Mouse (Mus musculus) embryonic facial prominence, embryonic 12.5 days (tissue): ENCODE data around the gene 7530416G11Rik. TPM values are rescaled to one million over a fixed set of nuclear protein-coding genes. Genes with fewer than 3 reads are reported as not detected.
A peak's percentile ranks its signal among the peaks of the same experiment; 100 is the strongest.

Source experiments
- ATAC-seq: fragments of 200-750 bp; cut with Nextera tagmentation; 2 replicates; pipeline ENCODE4 v1.8.0; 2017; ENCODE audit not compliant: insufficient number of reproducible peaks, insufficient read depth, low FRiP score, low TSS enrichment
- H3K27ac ChIP-seq: fragments of 300-500 bp; sonication (generic); 2 replicates; pipeline ENCODE4 v1.5.1; 2016; ENCODE audit warnings: mild to moderate bottlenecking
- H3K27me3 ChIP-seq: fragments of 300-500 bp; sonication (generic); 2 replicates; pipeline ENCODE4 v1.6.1; 2016; ENCODE audit warnings: mild to moderate bottlenecking, moderate library complexity
- H3K36me3 ChIP-seq: fragments of 300-500 bp; sonication (generic); 2 replicates; pipeline ENCODE4 v1.6.1; 2016; ENCODE audit warnings: mild to moderate bottlenecking
- H3K4me1 ChIP-seq: fragments of 300-500 bp; sonication (generic); 2 replicates; pipeline ENCODE4 v1.6.1; 2016
- H3K4me2 ChIP-seq: fragments of 300-500 bp; sonication (generic); replicated peaks from 2 replicates; pipeline ENCODE4 v1.6.1; 2016; ENCODE audit warnings: mild to moderate bottlenecking, moderate library complexity
- H3K4me3 ChIP-seq: fragments of 300-500 bp; sonication (generic); 2 replicates; pipeline ENCODE4 v1.5.1; 2016; ENCODE audit warnings: mild to moderate bottlenecking
- H3K9ac ChIP-seq: fragments of 300-500 bp; sonication (generic); 2 replicates; pipeline ENCODE4 v1.6.1; 2016; ENCODE audit warnings: mild to moderate bottlenecking, moderate library complexity
- H3K9me3 ChIP-seq: fragments of 300-500 bp; sonication (generic); 2 replicates; pipeline ENCODE4 v1.6.1; 2016; ENCODE audit warnings: mild to moderate bottlenecking, moderate library complexity
- WGBS: fragments of 180-500 bp; shearing (Covaris S2); methylation state at CpG from one replicate; pipeline ENCODE4 v1.1.7; 2016; 5-methylcytosine and 5-hydroxymethylcytosine counted together
- polyA plus RNA-seq: library from polyadenylated mRNA; unstranded; fragments of >200 nt; fragmentation: Nextera tagmentation; extraction: Ambion mirVana; gene quantifications from 2 replicates; pipeline ENCODE4 v1.2.1, GENCODE M21; 2016

Gene 7530416G11Rik
- polyA plus RNA-seq, 1 experiment from 2014 or later: not detected

- no peaks in the 10 kb centered on the region for H3K9me3 ChIP-seq
- peaks cover 18% of the 10 kb centered on the region for H3K27me3 ChIP-seq
- ATAC-seq: 0 out of 2 replicates have a peak, but pooled peaks have one; percentile 44
- H3K9ac ChIP-seq: no peak overlapping the region
- no peak overlapping the region for H3K4me2 ChIP-seq
- 51% methylated on average over 4 of the region's 4 CpGs for WGBS
- H3K36me3 ChIP-seq: no peaks in the 10 kb centered on the region
- H3K4me1 ChIP-seq: peaks cover 14% of the 10 kb centered on the region
- H3K27ac ChIP-seq: no peak overlapping the region
- no peak overlapping the region for H3K4me3 ChIP-seq
Measured at GRCm38 (mm10) chr15:85519438-85519837, 16.4 kb upstream of the 7530416G11Rik start.

GRCm38 (mm10) chr15:85507370-85508014 lies 4.5 kb upstream of the 7530416G11Rik start:
- whole genome bisulfite sequencing: 75% methylated on average over 32 of the region's 32 CpGs
- Histone ChIP-seq H3K9me3 (no peaks in the 10 kb centered on the region), H3K27ac (no peak overlapping the region), H3K9ac (no peak overlapping the region), H3K36me3 (no peaks in the 10 kb centered on the region), H3K4me3 (no peak overlapping the region), H3K27me3 (no peaks in the 10 kb centered on the region), H3K4me2 (no peak overlapping the region), H3K4me1 (peaks cover 9% of the 10 kb centered on the region; the same call in 1 of the 2 replicates)
- no peak for ATAC-seq

GRCm38 (mm10) chr15:85506680-85507079 lies 3.7 kb upstream of the 7530416G11Rik start:
- H3K27ac ChIP-seq: no peak overlapping the region
- H3K9me3 ChIP-seq: no peaks in the 10 kb centered on the region
- H3K4me2 ChIP-seq: no peak overlapping the region
- no peaks in the 10 kb centered on the region for H3K36me3 ChIP-seq
- ATAC-seq: no peak
- no peak overlapping the region for H3K4me3 ChIP-seq
- H3K27me3 ChIP-seq: no peaks in the 10 kb centered on the region
- 42% methylated on average over 1 of the region's 1 CpGs for WGBS
- H3K4me1 ChIP-seq: peaks cover 9% of the 10 kb centered on the region; the same call in 1 of the 2 replicates
- no peak overlapping the region for H3K9ac ChIP-seq

GRCm38 (mm10) chr15:85505118-85505925 lies 2.3 kb upstream of the 7530416G11Rik start:
- ATAC-seq: no peak
- no peak overlapping the region for H3K4me3 ChIP-seq
- no peaks in the 10 kb centered on the region for H3K36me3 ChIP-seq
- no peaks in the 10 kb centered on the region for H3K9me3 ChIP-seq
- H3K4me1 ChIP-seq: peaks cover 9% of the 10 kb centered on the region; the same call in 1 of the 2 replicates
- no peak overlapping the region for H3K4me2 ChIP-seq
- no peak overlapping the region for H3K27ac ChIP-seq
- WGBS: 52% methylated on average over 14 of the region's 14 CpGs
- H3K27me3 ChIP-seq: no peaks in the 10 kb centered on the region
- no peak overlapping the region for H3K9ac ChIP-seq

- peaks cover 4% of the 10 kb centered on the region; the same call in 1 of the 2 replicates for H3K4me1 ChIP-seq
- no peaks in the 10 kb centered on the region for H3K9me3 ChIP-seq
- no peaks in the 10 kb centered on the region for H3K27me3 ChIP-seq
- no peak overlapping the region for H3K4me2 ChIP-seq
- H3K36me3 ChIP-seq: no peaks in the 10 kb centered on the region
- no peak overlapping the region for H3K9ac ChIP-seq
- no peak overlapping the region for H3K27ac ChIP-seq
- 84% methylated on average over 10 of the region's 10 CpGs for WGBS
- ATAC-seq: no peak
- no peak overlapping the region for H3K4me3 ChIP-seq
Measured at GRCm38 (mm10) chr15:85500267-85500666, 2.8 kb downstream of the 7530416G11Rik start.

GRCm38 (mm10) chr15:85497981-85498475 lies 5.0 kb downstream of the 7530416G11Rik start:
- Histone ChIP-seq H3K27me3 (peaks cover 4% of the 10 kb centered on the region; the same call in 1 of the 2 replicates), H3K4me2 (no peak overlapping the region), H3K36me3 (no peaks in the 10 kb centered on the region), H3K9me3 (no peaks in the 10 kb centered on the region), H3K4me3 (no peak overlapping the region), H3K4me1 (peaks cover 13% of the 10 kb centered on the region; the same call in 1 of the 2 replicates), H3K27ac (no peak overlapping the region), H3K9ac (no peak overlapping the region)
- peak; percentile 54; the same call in 1 of the 2 replicates for ATAC-seq
- 46% methylated on average over 10 of the region's 10 CpGs for WGBS

GRCm38 (mm10) chr15:85497548-85497947 lies 5.5 kb downstream of the 7530416G11Rik start:
- Histone ChIP-seq H3K4me3 (no peak overlapping the region), H3K9ac (no peak overlapping the region), H3K36me3 (no peaks in the 10 kb centered on the region), H3K27me3 (peaks cover 4% of the 10 kb centered on the region; the same call in 1 of the 2 replicates), H3K4me2 (no peak overlapping the region), H3K9me3 (no peaks in the 10 kb centered on the region), H3K27ac (no peak overlapping the region), H3K4me1 (peaks cover 13% of the 10 kb centered on the region; the same call in 1 of the 2 replicates)
- 84% methylated on average over 4 of the region's 4 CpGs for WGBS
- no peak for ATAC-seq

GRCm38 (mm10) chr15:85494163-85494621 lies 8.8 kb downstream of the 7530416G11Rik start:
- no peaks in the 10 kb centered on the region for H3K36me3 ChIP-seq
- no peak overlapping the region for H3K9ac ChIP-seq
- no peak overlapping the region for H3K4me3 ChIP-seq
- H3K4me2 ChIP-seq: no peak overlapping the region
- ATAC-seq: no peak
- H3K4me1 ChIP-seq: peaks cover 13% of the 10 kb centered on the region; the same call in 1 of the 2 replicates
- H3K27ac ChIP-seq: no peak overlapping the region
- no peaks in the 10 kb centered on the region for H3K9me3 ChIP-seq
- peaks cover 7% of the 10 kb centered on the region for H3K27me3 ChIP-seq
- 9% methylated on average over 11 of the region's 11 CpGs for WGBS

GRCm38 (mm10) chr15:85489751-85490150 lies 13.3 kb downstream of the 7530416G11Rik start:
- Histone ChIP-seq H3K4me3 (no peak overlapping the region), H3K27ac (no peak overlapping the region), H3K36me3 (no peaks in the 10 kb centered on the region), H3K27me3 (peaks cover 7% of the 10 kb centered on the region), H3K4me2 (no peak overlapping the region), H3K9me3 (no peaks in the 10 kb centered on the region), H3K9ac (no peak overlapping the region), H3K4me1 (0 out of 2 replicates have a peak, but pooled peaks cover 6% of the 10 kb centered on the region)
- ATAC-seq: no peak
- WGBS: 78% methylated on average over 7 of the region's 7 CpGs

GRCm38 (mm10) chr15:85488900-85489299 lies 14.1 kb downstream of the 7530416G11Rik start:
- Histone ChIP-seq H3K27me3 (peaks cover 3% of the 10 kb centered on the region), H3K36me3 (no peaks in the 10 kb centered on the region), H3K9ac (no peak overlapping the region), H3K9me3 (no peaks in the 10 kb centered on the region), H3K4me2 (no peak overlapping the region), H3K27ac (no peak overlapping the region), H3K4me3 (no peak overlapping the region), H3K4me1 (no peaks in the 10 kb centered on the region)
- ATAC-seq: no peak
- 78% methylated on average over 10 of the region's 10 CpGs for WGBS

GRCm38 (mm10) chr15:85480630-85481029 lies 22.4 kb downstream of the 7530416G11Rik start:
- H3K36me3 ChIP-seq: no peaks in the 10 kb centered on the region
- no peak overlapping the region for H3K9ac ChIP-seq
- H3K27ac ChIP-seq: no peak overlapping the region
- H3K4me3 ChIP-seq: no peak overlapping the region
- H3K9me3 ChIP-seq: no peaks in the 10 kb centered on the region
- no peaks in the 10 kb centered on the region for H3K27me3 ChIP-seq
- no peaks in the 10 kb centered on the region for H3K4me1 ChIP-seq
- peak; percentile 58; the same call in 1 of the 2 replicates for ATAC-seq
- WGBS: 29% methylated on average over 3 of the region's 3 CpGs
- no peak overlapping the region for H3K4me2 ChIP-seq
